Mouse (Mus musculus): ENCODE measurements around the gene Ghr. TPM values are rescaled to one million over a fixed set of nuclear protein-coding genes. Genes with fewer than 3 reads are reported as not detected.
A peak's percentile ranks its signal among the peaks of the same experiment; 100 is the strongest.

The Ghr gene
- polyA plus RNA-seq, 1 experiment from 2014 or later: 13.6 TPM

- no peak overlapping the region for H3K27ac ChIP-seq (ENCODE audit: low read depth, low read length)
Measured at GRCm38 (mm10) chr15:3395700-3396099, 187.6 kb downstream of the Ghr start.

DNA sequence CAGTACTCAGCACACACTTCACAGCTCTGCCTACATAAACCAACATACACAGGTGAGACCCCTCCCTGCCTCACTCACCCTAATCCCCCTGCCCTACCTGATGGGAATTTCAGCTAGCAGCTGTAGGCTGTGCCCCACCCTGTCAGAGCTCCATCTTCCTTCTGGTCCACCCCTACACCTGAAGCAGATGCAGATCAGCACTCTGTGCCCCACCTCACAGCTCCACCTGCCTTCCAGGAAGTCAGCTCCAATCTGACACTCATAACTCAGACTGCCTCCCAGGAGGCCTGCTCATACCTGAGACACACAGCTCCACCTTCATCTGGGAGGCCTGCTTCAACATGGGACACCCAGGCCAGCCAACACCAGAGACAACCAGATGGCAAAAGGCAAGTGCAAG is 192.6 kb downstream of the Ghr start:
- Histone ChIP-seq H3K27ac (ENCODE audit: low read depth, low read length) (no peak overlapping the region), H3K4me1 (ENCODE audit: control insufficient read depth, insufficient read depth, low read length) (no peaks in the 10 kb centered on the region), H3K4me2 (no peak overlapping the region), H3K27me3 (ENCODE audit: control insufficient read depth, insufficient read depth, low read length) (no peaks in the 10 kb centered on the region), H3K9me3 (ENCODE audit: control insufficient read depth, low read length) (no peaks in the 10 kb centered on the region), H3K4me3 (ENCODE audit: low read depth, low read length) (no peak overlapping the region), H3K36me3 (ENCODE audit: control insufficient read depth, insufficient read depth, low read length) (no peaks in the 10 kb centered on the region), H3K9ac (ENCODE audit: low read length) (no peak overlapping the region)
- DNase-seq (ENCODE audit: low spot score, missing footprints) (no peak), ATAC-seq (ENCODE audit: low FRiP score) (no peak)

More at GRCm38 (mm10) chr15:3395700-3396099, 187.6 kb downstream of the Ghr start:
- Histone ChIP-seq H3K9ac (ENCODE audit: low read length) (no peak overlapping the region), H3K4me3 (ENCODE audit: low read depth, low read length) (no peak overlapping the region), H3K27me3 (ENCODE audit: control insufficient read depth, insufficient read depth, low read length) (no peaks in the 10 kb centered on the region), H3K4me2 (no peak overlapping the region), H3K4me1 (ENCODE audit: control insufficient read depth, insufficient read depth, low read length) (no peaks in the 10 kb centered on the region), H3K36me3 (ENCODE audit: control insufficient read depth, insufficient read depth, low read length) (no peaks in the 10 kb centered on the region), H3K9me3 (ENCODE audit: control insufficient read depth, low read length) (no peaks in the 10 kb centered on the region)
- ATAC-seq (ENCODE audit: low FRiP score) (no peak), DNase-seq (ENCODE audit: low spot score, missing footprints) (no peak)
- 84% methylated on average over 3 of the region's 3 CpGs for WGBS

- Histone ChIP-seq H3K4me3 (ENCODE audit: low read depth, low read length) (no peak overlapping the region), H3K9me3 (ENCODE audit: control insufficient read depth, low read length) (no peaks in the 10 kb centered on the region), H3K27ac (ENCODE audit: low read depth, low read length) (no peak overlapping the region), H3K9ac (ENCODE audit: low read length) (no peak overlapping the region), H3K27me3 (ENCODE audit: control insufficient read depth, insufficient read depth, low read length) (no peaks in the 10 kb centered on the region), H3K4me1 (ENCODE audit: control insufficient read depth, insufficient read depth, low read length) (no peaks in the 10 kb centered on the region), H3K4me2 (no peak overlapping the region), H3K36me3 (ENCODE audit: control insufficient read depth, insufficient read depth, low read length) (no peaks in the 10 kb centered on the region)
- DNase-seq (ENCODE audit: low spot score, missing footprints) (no peak), ATAC-seq (ENCODE audit: low FRiP score) (no peak)
Measured at GRCm38 (mm10) chr15:3389011-3389410, 194.3 kb downstream of the Ghr start.

GRCm38 (mm10) chr15:3388485-3388884 is 194.8 kb downstream of the Ghr start:
- Histone ChIP-seq H3K9me3 (ENCODE audit: control insufficient read depth, low read length) (no peaks in the 10 kb centered on the region), H3K27me3 (ENCODE audit: control insufficient read depth, insufficient read depth, low read length) (no peaks in the 10 kb centered on the region), H3K9ac (ENCODE audit: low read length) (no peak overlapping the region), H3K4me3 (ENCODE audit: low read depth, low read length) (no peak overlapping the region), H3K4me2 (no peak overlapping the region), H3K36me3 (ENCODE audit: control insufficient read depth, insufficient read depth, low read length) (no peaks in the 10 kb centered on the region), H3K4me1 (ENCODE audit: control insufficient read depth, insufficient read depth, low read length) (no peaks in the 10 kb centered on the region), H3K27ac (ENCODE audit: low read depth, low read length) (no peak overlapping the region)
- DNase-seq (ENCODE audit: low spot score, missing footprints) (no peak), ATAC-seq (ENCODE audit: low FRiP score) (no peak)
- 83% methylated on average over 2 of the region's 2 CpGs for WGBS

DNA sequence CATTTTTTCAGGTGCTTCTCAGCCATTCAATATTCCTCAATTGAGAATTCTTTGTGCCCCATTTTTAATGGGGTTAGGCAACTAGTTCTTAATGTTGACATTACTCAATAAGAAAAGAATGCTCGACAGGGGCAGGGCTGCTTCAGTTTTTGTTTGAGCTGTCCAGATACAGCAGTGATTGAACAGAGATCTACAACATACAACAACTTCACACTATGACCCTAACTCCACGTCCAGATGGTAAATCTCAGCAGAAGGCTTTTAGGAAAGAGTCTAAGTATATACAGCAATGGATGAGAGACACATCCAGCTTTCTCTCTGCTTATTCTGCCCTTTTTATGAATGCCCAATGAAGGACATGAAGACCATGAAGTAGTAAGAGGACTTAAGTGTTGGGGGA is 199.5 kb downstream of the Ghr start:
- no peaks in the 10 kb centered on the region for H3K27me3 ChIP-seq (ENCODE audit: control insufficient read depth, insufficient read depth, low read length)
- no peak overlapping the region for H3K27ac ChIP-seq (ENCODE audit: low read depth, low read length)
- ATAC-seq (ENCODE audit: low FRiP score): no peak
- H3K4me2 ChIP-seq: no peak overlapping the region
- H3K36me3 ChIP-seq (ENCODE audit: control insufficient read depth, insufficient read depth, low read length): no peaks in the 10 kb centered on the region
- WGBS: 69% methylated on average over 2 of the region's 2 CpGs
- H3K4me3 ChIP-seq (ENCODE audit: low read depth, low read length): no peak overlapping the region
- H3K9me3 ChIP-seq (ENCODE audit: control insufficient read depth, low read length): no peaks in the 10 kb centered on the region
- no peak for DNase-seq (ENCODE audit: low spot score, missing footprints)
- H3K4me1 ChIP-seq (ENCODE audit: control insufficient read depth, insufficient read depth, low read length): no peaks in the 10 kb centered on the region
- no peak overlapping the region for H3K9ac ChIP-seq (ENCODE audit: low read length)

DNA sequence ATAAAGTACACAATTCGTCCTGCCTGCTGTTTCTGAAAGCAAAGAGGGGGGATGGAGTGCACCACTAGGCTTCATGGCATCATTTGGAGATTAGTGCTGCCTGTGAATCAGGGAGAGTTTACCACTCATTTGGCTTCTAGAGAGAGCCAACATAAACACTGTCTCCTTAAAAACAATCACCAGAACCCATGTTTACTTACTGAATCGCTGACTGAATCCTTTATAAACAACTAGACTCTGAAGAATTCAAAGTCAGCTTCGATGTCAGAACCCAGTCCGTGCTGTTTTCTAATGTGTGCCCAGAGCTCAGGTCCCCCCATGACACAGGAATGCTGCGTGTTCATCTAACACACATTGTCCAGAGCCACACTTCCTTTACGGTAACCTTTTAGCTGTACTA is 201.9 kb downstream of the Ghr start:
- Histone ChIP-seq H3K9ac (ENCODE audit: low read length) (no peak overlapping the region), H3K4me1 (ENCODE audit: control insufficient read depth, insufficient read depth, low read length) (no peaks in the 10 kb centered on the region), H3K4me3 (ENCODE audit: low read depth, low read length) (no peak overlapping the region), H3K27me3 (ENCODE audit: control insufficient read depth, insufficient read depth, low read length) (no peaks in the 10 kb centered on the region), H3K27ac (ENCODE audit: low read depth, low read length) (no peak overlapping the region), H3K9me3 (ENCODE audit: control insufficient read depth, low read length) (no peaks in the 10 kb centered on the region), H3K4me2 (no peak overlapping the region), H3K36me3 (ENCODE audit: control insufficient read depth, insufficient read depth, low read length) (no peaks in the 10 kb centered on the region)
- WGBS: 77% methylated on average over 6 of the region's 6 CpGs
- no peak for ATAC-seq (ENCODE audit: low FRiP score)
- no peak for DNase-seq (ENCODE audit: low spot score, missing footprints)

DNA sequence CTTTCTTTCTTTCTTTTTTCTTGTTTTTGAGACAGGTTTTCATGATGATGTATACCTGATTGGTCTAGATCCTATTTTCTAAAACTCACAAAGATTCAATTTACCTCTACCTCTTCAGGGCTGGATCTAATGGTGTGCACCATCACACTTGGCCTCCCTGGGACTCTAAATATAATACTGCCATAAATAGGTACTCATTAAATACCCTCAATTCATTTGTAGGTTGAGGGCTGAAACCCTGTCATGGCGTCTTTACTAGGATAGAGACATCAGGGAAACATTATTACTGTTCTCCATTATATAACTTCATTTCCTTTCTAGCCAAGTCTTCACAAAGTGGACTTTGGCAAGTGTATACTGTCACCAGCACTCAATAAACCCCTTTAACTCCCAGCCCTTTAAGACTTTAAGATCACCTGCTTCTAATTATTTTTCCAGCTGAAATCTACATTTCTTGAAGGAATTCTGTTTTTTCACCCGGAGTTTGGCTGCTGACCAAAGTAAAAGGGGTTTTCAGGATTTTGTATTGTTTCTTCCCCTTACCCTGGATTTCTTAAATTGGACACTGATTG is 214.9 kb downstream of the Ghr start:
- H3K4me1 ChIP-seq (ENCODE audit: control insufficient read depth, insufficient read depth, low read length): no peaks in the 10 kb centered on the region
- 85% methylated on average over 2 of the region's 2 CpGs for WGBS
- no peak for DNase-seq (ENCODE audit: low spot score, missing footprints)
- H3K4me2 ChIP-seq: no peak overlapping the region
- H3K36me3 ChIP-seq (ENCODE audit: control insufficient read depth, insufficient read depth, low read length): no peaks in the 10 kb centered on the region
- no peak for ATAC-seq (ENCODE audit: low FRiP score)
- H3K27ac ChIP-seq (ENCODE audit: low read depth, low read length): no peak overlapping the region
- H3K27me3 ChIP-seq (ENCODE audit: control insufficient read depth, insufficient read depth, low read length): no peaks in the 10 kb centered on the region
- no peaks in the 10 kb centered on the region; the same call in 1 of the 2 replicates for H3K9me3 ChIP-seq (ENCODE audit: control insufficient read depth, low read length)
- H3K9ac ChIP-seq (ENCODE audit: low read length): no peak overlapping the region
- no peak overlapping the region for H3K4me3 ChIP-seq (ENCODE audit: low read depth, low read length)

DNA sequence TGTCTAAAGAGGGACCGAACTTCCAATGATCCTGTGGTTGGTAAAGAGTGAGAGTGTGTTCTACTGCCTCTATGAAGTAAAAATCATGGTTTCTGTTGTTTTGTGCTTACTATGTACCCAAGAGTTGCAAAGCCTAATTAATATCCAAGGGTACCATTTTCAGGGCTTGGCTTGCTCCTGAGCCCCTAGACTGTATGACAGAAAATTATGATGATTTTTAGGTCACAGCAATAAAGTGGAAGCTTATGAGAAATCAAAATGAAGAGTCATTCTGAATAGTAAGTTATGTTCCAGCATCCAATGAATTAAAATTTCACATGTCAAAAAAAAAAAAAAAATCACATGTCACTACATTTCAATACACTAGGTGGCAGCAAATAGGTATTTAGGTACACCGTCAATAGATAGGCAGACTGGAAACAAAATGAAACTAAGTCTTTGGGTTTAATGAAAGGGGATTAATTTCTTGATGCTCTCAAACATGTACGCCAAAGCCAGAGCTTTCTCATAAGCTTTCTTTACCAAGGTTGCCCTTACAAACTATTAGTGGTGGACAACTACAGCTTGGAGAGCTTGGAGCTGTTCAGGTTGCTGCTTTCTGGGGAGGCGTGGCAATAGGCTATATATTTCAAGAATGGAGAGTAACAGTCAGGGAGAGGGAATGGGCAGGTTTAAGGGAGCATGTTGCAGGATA is 227.1 kb downstream of the Ghr start:
- WGBS: 60% methylated on average over 4 of the region's 4 CpGs
- Histone ChIP-seq H3K9me3 (ENCODE audit: control insufficient read depth, low read length) (no peaks in the 10 kb centered on the region), H3K9ac (ENCODE audit: low read length) (no peak overlapping the region), H3K27me3 (ENCODE audit: control insufficient read depth, insufficient read depth, low read length) (no peaks in the 10 kb centered on the region), H3K4me1 (ENCODE audit: control insufficient read depth, insufficient read depth, low read length) (no peaks in the 10 kb centered on the region), H3K4me2 (no peak overlapping the region), H3K27ac (ENCODE audit: low read depth, low read length) (no peak overlapping the region), H3K36me3 (ENCODE audit: control insufficient read depth, insufficient read depth, low read length) (no peaks in the 10 kb centered on the region), H3K4me3 (ENCODE audit: low read depth, low read length) (no peak overlapping the region)
- DNase-seq (ENCODE audit: low spot score, missing footprints) (peak; percentile 85), ATAC-seq (ENCODE audit: low FRiP score) (peak; percentile 40; the same call in 1 of the 2 replicates)

DNA sequence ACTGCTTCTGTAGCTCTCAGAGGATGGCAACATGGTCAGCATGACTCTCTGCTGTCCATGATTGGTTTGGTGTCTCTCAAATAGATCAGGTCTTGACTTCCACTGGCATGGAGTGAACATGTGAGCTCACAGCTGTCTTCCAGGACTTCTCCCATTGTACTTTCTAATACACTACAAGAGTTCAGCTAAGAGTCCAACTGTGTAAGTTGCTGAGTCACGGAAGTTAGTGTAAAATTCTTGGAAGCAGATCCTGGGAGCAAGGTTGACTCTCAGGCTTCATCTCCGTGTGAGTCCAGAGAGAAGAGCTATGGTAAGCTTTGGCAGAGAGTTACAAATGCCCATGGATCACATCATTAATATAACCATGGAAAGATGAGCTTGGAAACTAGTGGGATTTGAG is 229.6 kb downstream of the Ghr start:
- H3K9me3 ChIP-seq (ENCODE audit: control insufficient read depth, low read length): no peaks in the 10 kb centered on the region
- no peak overlapping the region for H3K27ac ChIP-seq (ENCODE audit: low read depth, low read length)
- H3K27me3 ChIP-seq (ENCODE audit: control insufficient read depth, insufficient read depth, low read length): no peaks in the 10 kb centered on the region
- no peak overlapping the region for H3K4me2 ChIP-seq
- H3K4me1 ChIP-seq (ENCODE audit: control insufficient read depth, insufficient read depth, low read length): peaks cover 5% of the 10 kb centered on the region; the same call in 1 of the 2 replicates
- WGBS: 80% methylated on average over 2 of the region's 2 CpGs
- ATAC-seq (ENCODE audit: low FRiP score) (no peak), DNase-seq (ENCODE audit: low spot score, missing footprints) (no peak)
- H3K36me3 ChIP-seq (ENCODE audit: control insufficient read depth, insufficient read depth, low read length): no peaks in the 10 kb centered on the region
- H3K4me3 ChIP-seq (ENCODE audit: low read depth, low read length): no peak overlapping the region
- no peak overlapping the region for H3K9ac ChIP-seq (ENCODE audit: low read length)
